Mouse (Mus musculus): ENCODE measurements at regions not wholly inside any gene's neighbourhood (a gene's known extent, or its start where the extent isn't known, plus 50 kb on each side); places are given as distances from the start of the nearest gene placed in this dataset.

DNA sequence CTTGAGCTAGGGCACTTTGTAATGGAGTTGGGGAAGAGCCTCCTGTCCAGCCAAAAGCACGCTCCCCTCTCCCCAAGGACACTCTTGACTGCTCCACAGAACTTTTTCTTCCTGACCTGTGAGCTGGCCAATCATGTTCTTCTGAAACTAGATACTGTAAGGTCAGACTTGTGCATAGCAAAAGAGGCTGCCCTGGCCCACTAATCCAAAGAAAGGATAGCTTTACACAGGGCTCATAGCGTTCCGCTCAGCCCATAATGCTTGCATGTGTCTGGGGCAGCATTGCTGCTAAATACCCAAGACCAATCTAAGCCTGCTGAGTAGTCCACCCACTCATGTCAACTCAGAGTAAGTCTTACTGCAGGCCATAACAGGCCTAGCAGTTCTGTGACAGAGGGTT, 189.0 kb upstream of the Egflam start:
- H3K4me1 ChIP-seq (ENCODE audit: control insufficient read depth, insufficient read depth, low read length), result no peaks in the 10 kb centered on the region
- 75% methylated on average over 3 of the region's 3 CpGs for WGBS
- H3K4me3 ChIP-seq (ENCODE audit: low read depth, low read length), result no peak overlapping the region
- H3K27me3 ChIP-seq (ENCODE audit: control insufficient read depth, insufficient read depth, low read length), result no peaks in the 10 kb centered on the region
- no peaks in the 10 kb centered on the region for H3K36me3 ChIP-seq (replicated peaks; ENCODE audit: control insufficient read depth, insufficient read depth, low read depth, low read length)
- H3K9ac ChIP-seq (replicated peaks; ENCODE audit: low read length), result no peak overlapping the region
- H3K27ac ChIP-seq (replicated peaks; ENCODE audit: low read depth, low read length), result no peak overlapping the region
- DNase-seq (ENCODE audit: low spot score) (no peak), ATAC-seq (replicated peaks; ENCODE audit: insufficient number of reproducible peaks, low FRiP score, low TSS enrichment, low read depth) (no peak)
- H3K4me2 ChIP-seq (ENCODE audit: low read depth, low read length), result no peak overlapping the region
- H3K9me3 ChIP-seq (replicated peaks; ENCODE audit: control insufficient read depth, low read length), result no peaks in the 10 kb centered on the region

DNA sequence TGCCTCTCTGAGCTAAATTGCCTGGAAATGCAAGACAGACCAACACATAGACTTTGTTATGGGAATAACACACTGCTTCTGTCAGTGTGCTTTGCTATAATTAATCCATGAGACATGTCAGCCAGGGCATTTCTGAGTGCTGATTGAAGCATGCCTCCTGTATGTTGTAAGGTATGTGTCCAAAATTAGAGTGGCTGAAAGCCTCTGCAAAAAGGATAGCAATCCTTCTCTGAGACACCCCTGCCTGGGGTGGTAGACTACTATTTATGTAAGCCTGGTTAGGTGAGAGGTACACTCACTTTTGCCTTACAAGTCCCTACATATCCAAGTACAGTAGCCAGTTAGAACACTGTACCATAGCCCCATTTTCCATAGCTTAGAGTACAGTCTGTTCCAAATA, 193.3 kb upstream of the Egflam start:
- no peaks in the 10 kb centered on the region for H3K36me3 ChIP-seq (replicated peaks; ENCODE audit: control insufficient read depth, insufficient read depth, low read depth, low read length)
- no peak for ATAC-seq (replicated peaks; ENCODE audit: insufficient number of reproducible peaks, low FRiP score, low TSS enrichment, low read depth)
- no peak overlapping the region for H3K4me3 ChIP-seq (ENCODE audit: low read depth, low read length)
- DNase-seq (ENCODE audit: low spot score), result no peak
- H3K27ac ChIP-seq (replicated peaks; ENCODE audit: low read depth, low read length), result no peak overlapping the region
- no peaks in the 10 kb centered on the region for H3K4me1 ChIP-seq (ENCODE audit: control insufficient read depth, insufficient read depth, low read length)
- H3K9me3 ChIP-seq (replicated peaks; ENCODE audit: control insufficient read depth, low read length), result no peaks in the 10 kb centered on the region
- no peak overlapping the region for H3K9ac ChIP-seq (replicated peaks; ENCODE audit: low read length)
- no peaks in the 10 kb centered on the region for H3K27me3 ChIP-seq (ENCODE audit: control insufficient read depth, insufficient read depth, low read length)
- H3K4me2 ChIP-seq (ENCODE audit: low read depth, low read length), result no peak overlapping the region

DNA sequence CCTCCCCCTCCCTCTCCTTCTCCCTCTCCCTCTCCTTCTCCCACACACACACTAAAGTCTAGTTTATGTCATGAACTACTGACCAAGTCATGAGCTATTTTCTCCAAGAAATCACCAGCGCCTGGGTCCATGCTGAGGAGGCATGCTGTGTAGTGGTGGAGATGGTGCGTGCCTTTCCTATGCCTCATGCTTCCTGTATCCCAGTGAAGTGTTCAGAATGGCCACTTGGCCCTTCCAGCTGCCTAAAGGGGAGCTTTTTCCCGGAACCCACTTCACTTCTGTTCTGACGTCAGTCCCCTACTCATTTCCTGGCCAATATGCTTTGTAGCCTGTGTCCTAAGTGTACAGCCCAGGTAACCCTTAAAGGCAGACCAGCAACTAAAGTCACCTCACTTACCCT, 199.1 kb upstream of the Egflam start:
- 83% methylated on average over 4 of the region's 4 CpGs for WGBS
- Histone ChIP-seq H3K9ac (replicated peaks; ENCODE audit: low read length) (no peak overlapping the region), H3K27ac (replicated peaks; ENCODE audit: low read depth, low read length) (no peak overlapping the region), H3K4me3 (ENCODE audit: low read depth, low read length) (no peak overlapping the region), H3K4me1 (ENCODE audit: control insufficient read depth, insufficient read depth, low read length) (no peaks in the 10 kb centered on the region), H3K36me3 (replicated peaks; ENCODE audit: control insufficient read depth, insufficient read depth, low read depth, low read length) (no peaks in the 10 kb centered on the region), H3K27me3 (ENCODE audit: control insufficient read depth, insufficient read depth, low read length) (no peaks in the 10 kb centered on the region), H3K9me3 (replicated peaks; ENCODE audit: control insufficient read depth, low read length) (no peaks in the 10 kb centered on the region), H3K4me2 (ENCODE audit: low read depth, low read length) (no peak overlapping the region)
- DNase-seq (ENCODE audit: low spot score) (no peak), ATAC-seq (replicated peaks; ENCODE audit: insufficient number of reproducible peaks, low FRiP score, low TSS enrichment, low read depth) (no peak)

DNA sequence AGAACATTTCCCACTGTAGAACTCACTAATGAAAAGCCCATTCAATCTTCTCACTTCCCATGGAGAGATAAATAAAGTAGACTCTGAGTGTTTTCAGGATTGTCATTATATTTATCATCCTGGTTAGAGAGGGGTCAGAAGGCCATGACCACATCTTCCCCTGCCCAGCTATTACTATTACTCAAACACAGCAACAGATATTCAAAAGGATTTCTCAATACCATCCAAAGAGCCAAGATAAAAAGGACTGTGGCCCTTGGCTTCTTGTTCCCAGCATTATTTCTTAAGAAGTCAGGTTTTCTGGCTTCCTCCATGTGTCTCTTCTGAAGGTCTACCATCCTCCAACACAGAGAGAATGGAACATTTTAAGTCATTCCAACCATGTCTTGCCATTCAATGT, 199.6 kb upstream of the Egflam start:
- H3K4me3 ChIP-seq (ENCODE audit: low read depth, low read length), result no peak overlapping the region
- H3K27ac ChIP-seq (replicated peaks; ENCODE audit: low read depth, low read length), result no peak overlapping the region
- H3K4me2 ChIP-seq (ENCODE audit: low read depth, low read length), result no peak overlapping the region
- DNase-seq (ENCODE audit: low spot score) (no peak), ATAC-seq (replicated peaks; ENCODE audit: insufficient number of reproducible peaks, low FRiP score, low TSS enrichment, low read depth) (no peak)
- H3K4me1 ChIP-seq (ENCODE audit: control insufficient read depth, insufficient read depth, low read length), result no peaks in the 10 kb centered on the region
- H3K27me3 ChIP-seq (ENCODE audit: control insufficient read depth, insufficient read depth, low read length), result no peaks in the 10 kb centered on the region
- no peaks in the 10 kb centered on the region for H3K9me3 ChIP-seq (replicated peaks; ENCODE audit: control insufficient read depth, low read length)
- no peaks in the 10 kb centered on the region for H3K36me3 ChIP-seq (replicated peaks; ENCODE audit: control insufficient read depth, insufficient read depth, low read depth, low read length)
- H3K9ac ChIP-seq (replicated peaks; ENCODE audit: low read length), result no peak overlapping the region

DNA sequence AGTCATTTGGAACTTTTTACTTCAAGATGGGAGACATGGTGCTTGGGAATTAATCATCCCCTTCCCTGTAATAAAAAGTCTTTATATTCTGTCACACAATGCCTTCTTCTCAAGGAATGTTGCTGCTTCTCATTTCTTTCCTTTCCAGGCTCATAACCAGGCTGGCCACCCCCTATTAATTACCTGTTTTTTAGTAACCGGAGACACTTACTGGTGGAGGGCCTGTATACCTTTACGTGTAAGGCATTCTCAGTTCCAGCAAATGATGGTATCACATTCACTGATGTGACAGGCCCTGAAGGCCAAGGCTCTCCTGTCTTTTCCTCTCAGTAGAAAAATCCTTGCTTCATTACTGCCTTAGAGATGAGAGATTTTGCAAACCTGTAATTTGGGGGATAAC, 203.3 kb upstream of the Egflam start:
- Histone ChIP-seq H3K27me3 (ENCODE audit: control insufficient read depth, insufficient read depth, low read length) (no peaks in the 10 kb centered on the region), H3K27ac (replicated peaks; ENCODE audit: low read depth, low read length) (no peak overlapping the region), H3K9me3 (replicated peaks; ENCODE audit: control insufficient read depth, low read length) (no peaks in the 10 kb centered on the region), H3K9ac (replicated peaks; ENCODE audit: low read length) (no peak overlapping the region), H3K4me2 (ENCODE audit: low read depth, low read length) (no peak overlapping the region), H3K4me3 (ENCODE audit: low read depth, low read length) (no peak overlapping the region), H3K4me1 (ENCODE audit: control insufficient read depth, insufficient read depth, low read length) (no peaks in the 10 kb centered on the region), H3K36me3 (replicated peaks; ENCODE audit: control insufficient read depth, insufficient read depth, low read depth, low read length) (no peaks in the 10 kb centered on the region)
- WGBS, result 72% methylated on average over 2 of the region's 2 CpGs
- ATAC-seq (replicated peaks; ENCODE audit: insufficient number of reproducible peaks, low FRiP score, low TSS enrichment, low read depth) (no peak), DNase-seq (ENCODE audit: low spot score) (no peak)

DNA sequence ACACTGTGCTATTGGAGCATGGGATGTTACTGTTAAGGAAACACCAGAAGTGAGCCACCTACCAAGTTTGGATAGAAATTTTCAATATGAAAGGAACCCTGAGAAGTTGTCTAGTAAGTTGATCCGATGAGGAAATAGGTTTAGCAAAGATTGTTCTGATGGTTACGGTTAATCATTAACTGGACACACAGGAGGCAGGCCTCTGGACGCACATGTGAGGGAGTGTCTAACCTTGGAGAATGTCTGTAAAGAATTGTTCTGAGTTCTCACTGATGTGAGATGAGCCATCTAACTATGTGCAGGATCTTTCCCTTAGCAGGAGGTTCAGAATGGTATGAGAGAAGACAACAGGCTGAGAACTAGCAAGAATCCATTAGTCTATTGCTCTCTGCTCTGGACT, 205.8 kb upstream of the Gdnf start:
- no peak overlapping the region for H3K4me2 ChIP-seq (ENCODE audit: low read depth, low read length)
- no peaks in the 10 kb centered on the region for H3K27me3 ChIP-seq (ENCODE audit: control insufficient read depth, insufficient read depth, low read length)
- 98% methylated on average over 3 of the region's 3 CpGs for WGBS

DNA sequence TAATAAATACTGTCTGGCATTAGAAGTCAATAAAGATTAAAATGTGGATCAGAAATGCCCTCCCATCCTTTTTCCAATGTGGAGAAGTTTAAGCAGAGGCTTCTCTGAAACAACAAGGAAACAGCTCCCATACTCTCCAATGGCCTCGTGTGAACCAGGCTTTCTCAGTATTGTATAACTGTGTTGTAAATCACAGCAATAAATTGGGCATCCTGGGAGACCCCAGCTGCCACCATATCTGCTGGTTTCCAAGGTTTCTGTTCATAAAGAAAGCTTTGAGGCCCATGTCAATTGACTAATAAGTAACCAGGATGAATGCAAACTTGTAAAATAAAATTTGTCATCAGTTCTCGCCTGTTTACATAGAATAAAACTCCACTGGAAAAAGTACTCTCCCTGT, 192.7 kb upstream of the Gdnf start:
- Histone ChIP-seq H3K27me3 (ENCODE audit: control insufficient read depth, insufficient read depth, low read length) (no peaks in the 10 kb centered on the region), H3K36me3 (replicated peaks; ENCODE audit: control insufficient read depth, insufficient read depth, low read depth, low read length) (no peaks in the 10 kb centered on the region), H3K9ac (replicated peaks; ENCODE audit: low read length) (no peak overlapping the region), H3K27ac (replicated peaks; ENCODE audit: low read depth, low read length) (no peak overlapping the region), H3K4me2 (ENCODE audit: low read depth, low read length) (no peak overlapping the region), H3K4me3 (ENCODE audit: low read depth, low read length) (no peak overlapping the region), H3K9me3 (replicated peaks; ENCODE audit: control insufficient read depth, low read length) (no peaks in the 10 kb centered on the region), H3K4me1 (ENCODE audit: control insufficient read depth, insufficient read depth, low read length) (no peaks in the 10 kb centered on the region)
- ATAC-seq (replicated peaks; ENCODE audit: insufficient number of reproducible peaks, low FRiP score, low TSS enrichment, low read depth), result no peak
- DNase-seq (ENCODE audit: low spot score), result no peak
- WGBS, result 74% methylated on average over 2 of the region's 2 CpGs

More for the DNA sequence above, 205.8 kb upstream of the Gdnf start:
- H3K27ac ChIP-seq (replicated peaks; ENCODE audit: low read depth, low read length), result no peak overlapping the region
- no peaks in the 10 kb centered on the region for H3K9me3 ChIP-seq (replicated peaks; ENCODE audit: control insufficient read depth, low read length)
- ATAC-seq (replicated peaks; ENCODE audit: insufficient number of reproducible peaks, low FRiP score, low TSS enrichment, low read depth), result no peak
- DNase-seq (ENCODE audit: low spot score), result no peak
- H3K9ac ChIP-seq (replicated peaks; ENCODE audit: low read length), result no peak overlapping the region
- no peaks in the 10 kb centered on the region for H3K36me3 ChIP-seq (replicated peaks; ENCODE audit: control insufficient read depth, insufficient read depth, low read depth, low read length)
- H3K4me1 ChIP-seq (ENCODE audit: control insufficient read depth, insufficient read depth, low read length), result no peaks in the 10 kb centered on the region
- no peak overlapping the region for H3K4me3 ChIP-seq (ENCODE audit: low read depth, low read length)

DNA sequence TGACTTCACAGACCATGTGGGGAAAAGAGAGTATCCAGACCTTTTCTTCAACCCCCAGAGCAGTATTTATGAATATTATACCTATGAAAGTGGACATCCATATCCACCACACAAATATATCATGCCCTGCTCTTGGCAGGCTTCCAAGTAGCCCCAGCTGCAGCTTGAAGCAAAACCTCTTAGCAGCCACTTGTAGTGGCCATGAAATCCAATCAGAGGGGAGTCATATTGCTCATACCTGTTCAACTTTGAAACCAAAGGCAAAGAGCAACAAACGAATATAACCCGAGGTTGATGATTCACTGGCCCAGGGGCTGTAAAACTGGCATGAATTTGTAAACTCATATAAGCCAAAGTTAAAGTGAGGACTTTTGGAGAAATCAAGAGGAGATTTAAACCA, 187.6 kb upstream of the Gdnf start:
- Histone ChIP-seq H3K36me3 (replicated peaks; ENCODE audit: control insufficient read depth, insufficient read depth, low read depth, low read length) (no peaks in the 10 kb centered on the region), H3K9me3 (replicated peaks; ENCODE audit: control insufficient read depth, low read length) (no peaks in the 10 kb centered on the region), H3K27me3 (ENCODE audit: control insufficient read depth, insufficient read depth, low read length) (no peaks in the 10 kb centered on the region), H3K4me2 (ENCODE audit: low read depth, low read length) (no peak overlapping the region), H3K9ac (replicated peaks; ENCODE audit: low read length) (no peak overlapping the region), H3K4me3 (ENCODE audit: low read depth, low read length) (no peak overlapping the region), H3K4me1 (ENCODE audit: control insufficient read depth, insufficient read depth, low read length) (no peaks in the 10 kb centered on the region), H3K27ac (replicated peaks; ENCODE audit: low read depth, low read length) (no peak overlapping the region)
- DNase-seq (ENCODE audit: low spot score) (no peak), ATAC-seq (replicated peaks; ENCODE audit: insufficient number of reproducible peaks, low FRiP score, low TSS enrichment, low read depth) (no peak)
- WGBS, result 85% methylated on average over 2 of the region's 2 CpGs
